Mouse (Mus musculus): ENCODE measurements around the gene Smarca2.

DNA sequence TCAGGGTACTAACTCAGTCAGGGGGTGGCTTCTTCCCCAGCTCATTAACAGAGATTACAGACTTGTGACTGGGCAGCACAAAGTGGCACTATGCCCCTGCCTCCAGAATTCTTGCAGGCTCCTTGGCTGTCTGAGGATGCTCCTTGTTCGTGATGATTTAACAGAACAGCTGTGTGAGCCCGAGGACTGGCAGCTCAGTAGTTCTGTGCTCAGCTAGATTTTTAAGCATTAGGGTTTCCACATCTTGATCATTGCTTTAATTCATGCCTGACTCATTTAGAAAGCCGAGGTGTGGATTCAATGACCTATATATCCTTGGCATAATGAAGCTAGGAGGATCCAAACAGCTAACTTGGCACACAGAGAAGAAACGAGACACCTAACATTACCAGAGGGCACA is 191.2 kb downstream of the Smarca2 start:
- TF ChIP-seq CTCF (IDR thresholded peaks at IDR 0.05; ENCODE audit: low read depth) = no peak
- no peak for TF ChIP-seq EP300 (IDR thresholded peaks at IDR 0.05; ENCODE audit: low read depth)

All from liver, embryonic 14.5 days (tissue).